Mouse (Mus musculus) testis, adult 2 months (tissue): ENCODE measurements around the gene Ift43.

ENCODE experiments used
- CTCF ChIP-seq: fragments of 200-500 bp; IDR thresholded peaks from 2 replicates; pipeline ENCODE4 v1.5.1; 2012; ENCODE audit warnings: low read depth, mild to moderate bottlenecking, inconsistent platforms, low read length, moderate library complexity; ENCODE audit not compliant: control insufficient read depth, insufficient read depth, insufficient replicate concordance
- POLR2A ChIP-seq: fragments of 200-500 bp; IDR thresholded peaks from 2 replicates; pipeline ENCODE4 v1.6.1; 2012; ENCODE audit warnings: low read depth, mild to moderate bottlenecking, inconsistent platforms, low read length, moderate library complexity; ENCODE audit not compliant: control insufficient read depth

- TF ChIP-seq POLR2A (no peak), CTCF (no peak)
These were observed 21.1 kb downstream of the Ift43 start for GRCm38 (mm10) chr12:86103391-86103790.
